Mouse (Mus musculus): ENCODE data around the gene Gm9376. TPM values are rescaled to one million over a fixed set of nuclear protein-coding genes. Genes with fewer than 3 reads are reported as not detected.
A peak's percentile ranks its signal among the peaks of the same experiment; 100 is the strongest.

The Gm9376 gene
- polyA plus RNA-seq, 1 experiment from 2014 or later: not detected

- 47% methylated on average over 4 of the region's 4 CpGs for WGBS
- Histone ChIP-seq H3K27ac (replicated peaks) (no peak overlapping the region), H3K27me3 (ENCODE audit: control insufficient read depth, insufficient read depth, low read length) (no peaks in the 10 kb centered on the region)
Measured at GRCm38 (mm10) chr14:118268849-118269248, 2.1 kb downstream of the Gm9376 start.

GRCm38 (mm10) chr14:118272594-118273555 lies 6.1 kb downstream of the Gm9376 start:
- Histone ChIP-seq H3K36me3 (ENCODE audit: control insufficient read depth, insufficient read depth, low read length) (no peaks in the 10 kb centered on the region), H3K4me1 (replicated peaks; ENCODE audit: control insufficient read depth, insufficient read depth) (no peaks in the 10 kb centered on the region), H3K4me3 (ENCODE audit: low read depth, low read length) (no peak overlapping the region), H3K9ac (ENCODE audit: low read length) (no peak overlapping the region), H3K27ac (replicated peaks) (no peak overlapping the region), H3K4me2 (replicated peaks; ENCODE audit: low read depth) (no peak overlapping the region), H3K27me3 (ENCODE audit: control insufficient read depth, insufficient read depth, low read length) (no peaks in the 10 kb centered on the region), H3K9me3 (ENCODE audit: control insufficient read depth, low read length) (no peaks in the 10 kb centered on the region)
- ATAC-seq (ENCODE audit: low FRiP score, low TSS enrichment): peak; percentile 58; the same call in 1 of the 2 replicates
- no peak for TF ChIP-seq CTCF (IDR thresholded peaks at IDR 0.05; ENCODE audit: low read depth)
- no peak for TF ChIP-seq EP300 (optimal IDR thresholded peaks at IDR 0.05)
- DNase-seq (ENCODE audit: low spot score): peak; percentile 59
- WGBS: 56% methylated on average over 6 of the region's 6 CpGs

More at GRCm38 (mm10) chr14:118268849-118269248, 2.1 kb downstream of the Gm9376 start:
- Histone ChIP-seq H3K4me2 (replicated peaks; ENCODE audit: low read depth) (no peak overlapping the region), H3K9ac (ENCODE audit: low read length) (no peak overlapping the region), H3K4me3 (ENCODE audit: low read depth, low read length) (no peak overlapping the region), H3K36me3 (ENCODE audit: control insufficient read depth, insufficient read depth, low read length) (no peaks in the 10 kb centered on the region), H3K4me1 (replicated peaks; ENCODE audit: control insufficient read depth, insufficient read depth) (no peaks in the 10 kb centered on the region), H3K9me3 (ENCODE audit: control insufficient read depth, low read length) (no peaks in the 10 kb centered on the region)
- TF ChIP-seq CTCF (IDR thresholded peaks at IDR 0.05; ENCODE audit: low read depth): no peak
- TF ChIP-seq EP300 (optimal IDR thresholded peaks at IDR 0.05): no peak
- DNase-seq (ENCODE audit: low spot score): peak; percentile 59
- ATAC-seq (ENCODE audit: low FRiP score, low TSS enrichment): peak; percentile 69

- Histone ChIP-seq H3K27ac (replicated peaks) (no peak overlapping the region), H3K4me2 (replicated peaks; ENCODE audit: low read depth) (no peak overlapping the region), H3K9ac (ENCODE audit: low read length) (no peak overlapping the region), H3K27me3 (ENCODE audit: control insufficient read depth, insufficient read depth, low read length) (no peaks in the 10 kb centered on the region), H3K4me3 (ENCODE audit: low read depth, low read length) (no peak overlapping the region), H3K9me3 (ENCODE audit: control insufficient read depth, low read length) (no peaks in the 10 kb centered on the region), H3K36me3 (ENCODE audit: control insufficient read depth, insufficient read depth, low read length) (no peaks in the 10 kb centered on the region), H3K4me1 (replicated peaks; ENCODE audit: control insufficient read depth, insufficient read depth) (no peaks in the 10 kb centered on the region)
- DNase-seq (ENCODE audit: low spot score) (peak; percentile 28), ATAC-seq (ENCODE audit: low FRiP score, low TSS enrichment) (0 out of 2 replicates have a peak, but pooled peaks have one; percentile 45)
- WGBS: 80% methylated on average over 7 of the region's 7 CpGs
- TF ChIP-seq CTCF (IDR thresholded peaks at IDR 0.05; ENCODE audit: low read depth): no peak
- TF ChIP-seq EP300 (optimal IDR thresholded peaks at IDR 0.05): no peak
Measured at GRCm38 (mm10) chr14:118277704-118278498, 11.1 kb downstream of the Gm9376 start.

GRCm38 (mm10) chr14:118282272-118282671 lies 15.5 kb downstream of the Gm9376 start:
- Histone ChIP-seq H3K27ac (replicated peaks) (no peak overlapping the region), H3K4me1 (replicated peaks; ENCODE audit: control insufficient read depth, insufficient read depth) (no peaks in the 10 kb centered on the region), H3K9ac (ENCODE audit: low read length) (no peak overlapping the region), H3K4me3 (ENCODE audit: low read depth, low read length) (no peak overlapping the region), H3K36me3 (ENCODE audit: control insufficient read depth, insufficient read depth, low read length) (no peaks in the 10 kb centered on the region), H3K4me2 (replicated peaks; ENCODE audit: low read depth) (no peak overlapping the region), H3K27me3 (ENCODE audit: control insufficient read depth, insufficient read depth, low read length) (no peaks in the 10 kb centered on the region), H3K9me3 (ENCODE audit: control insufficient read depth, low read length) (no peaks in the 10 kb centered on the region)
- DNase-seq (ENCODE audit: low spot score): no peak
- ATAC-seq (ENCODE audit: low FRiP score, low TSS enrichment): no peak
- TF ChIP-seq EP300 (optimal IDR thresholded peaks at IDR 0.05) (no peak), CTCF (IDR thresholded peaks at IDR 0.05; ENCODE audit: low read depth) (no peak)
- WGBS: 88% methylated on average over 3 of the region's 3 CpGs

- Histone ChIP-seq H3K4me2 (replicated peaks; ENCODE audit: low read depth) (no peak overlapping the region), H3K27ac (replicated peaks) (no peak overlapping the region), H3K27me3 (ENCODE audit: control insufficient read depth, insufficient read depth, low read length) (no peaks in the 10 kb centered on the region), H3K9me3 (ENCODE audit: control insufficient read depth, low read length) (no peaks in the 10 kb centered on the region), H3K4me1 (replicated peaks; ENCODE audit: control insufficient read depth, insufficient read depth) (no peaks in the 10 kb centered on the region), H3K36me3 (ENCODE audit: control insufficient read depth, insufficient read depth, low read length) (no peaks in the 10 kb centered on the region), H3K4me3 (ENCODE audit: low read depth, low read length) (no peak overlapping the region), H3K9ac (ENCODE audit: low read length) (no peak overlapping the region)
- peak; percentile 91 for ATAC-seq (ENCODE audit: low FRiP score, low TSS enrichment)
- DNase-seq (ENCODE audit: low spot score): peak; percentile 75
- TF ChIP-seq CTCF (IDR thresholded peaks at IDR 0.05; ENCODE audit: low read depth): no peak
- TF ChIP-seq EP300 (optimal IDR thresholded peaks at IDR 0.05): no peak
- WGBS: 45% methylated on average over 14 of the region's 14 CpGs
Measured at GRCm38 (mm10) chr14:118282917-118283316, 16.2 kb downstream of the Gm9376 start.
